Mouse (Mus musculus): ENCODE data around the gene Stat5a. TPM values are rescaled to one million over a fixed set of nuclear protein-coding genes. Genes with fewer than 3 reads are reported as not detected.
A peak's percentile ranks its signal among the peaks of the same experiment; 100 is the strongest.

The Stat5a gene
- total RNA-seq, 2 experiments from 2014 or later: 1.1 to 1.5 TPM

DNA sequence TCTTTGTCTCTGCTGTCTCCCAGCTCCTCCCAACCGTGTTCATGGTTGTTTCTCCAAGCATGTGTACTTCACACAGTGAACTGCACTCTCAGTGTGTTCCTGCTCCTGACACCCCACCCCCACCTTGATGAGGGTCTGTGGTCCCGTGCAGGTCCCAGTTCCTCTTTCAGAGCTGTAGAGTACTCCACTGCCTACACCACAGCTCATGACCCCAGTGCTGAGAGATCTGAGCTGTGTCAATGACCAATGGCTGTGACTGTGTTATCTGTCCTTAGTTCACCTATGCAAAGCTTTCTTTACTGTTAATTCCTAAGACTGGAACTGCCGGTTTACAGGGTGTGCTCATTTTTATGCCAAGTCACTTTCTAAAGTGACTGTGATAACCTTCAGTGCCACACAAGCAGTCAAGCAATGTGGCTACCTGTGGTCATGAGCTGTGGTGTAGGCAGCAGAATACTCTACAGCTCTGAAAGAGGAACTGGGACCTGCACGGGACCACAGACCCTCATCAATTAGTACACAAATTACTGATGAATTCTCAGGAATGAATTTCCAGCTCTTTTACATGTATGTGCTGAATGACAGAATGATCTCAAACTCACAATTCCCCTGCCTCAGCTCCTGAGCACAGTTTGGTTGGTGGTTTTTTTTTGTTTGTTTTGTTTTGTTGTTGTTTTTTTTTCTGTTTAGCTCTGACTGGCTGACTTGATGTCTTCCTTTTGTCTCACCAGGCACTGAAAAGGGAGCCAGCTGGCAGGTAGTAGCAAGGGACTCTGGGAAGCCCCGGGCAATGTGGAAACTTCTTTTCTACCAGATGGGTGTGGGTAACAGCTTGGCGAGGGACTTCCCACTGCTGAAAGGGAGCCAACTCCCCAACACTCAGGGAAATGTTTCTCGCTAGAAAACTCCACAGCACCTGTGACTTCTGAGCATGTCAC is 38.4 kb downstream of the Stat5a start:
- peak; percentile 54 to 55 for DNase-seq

DNA sequence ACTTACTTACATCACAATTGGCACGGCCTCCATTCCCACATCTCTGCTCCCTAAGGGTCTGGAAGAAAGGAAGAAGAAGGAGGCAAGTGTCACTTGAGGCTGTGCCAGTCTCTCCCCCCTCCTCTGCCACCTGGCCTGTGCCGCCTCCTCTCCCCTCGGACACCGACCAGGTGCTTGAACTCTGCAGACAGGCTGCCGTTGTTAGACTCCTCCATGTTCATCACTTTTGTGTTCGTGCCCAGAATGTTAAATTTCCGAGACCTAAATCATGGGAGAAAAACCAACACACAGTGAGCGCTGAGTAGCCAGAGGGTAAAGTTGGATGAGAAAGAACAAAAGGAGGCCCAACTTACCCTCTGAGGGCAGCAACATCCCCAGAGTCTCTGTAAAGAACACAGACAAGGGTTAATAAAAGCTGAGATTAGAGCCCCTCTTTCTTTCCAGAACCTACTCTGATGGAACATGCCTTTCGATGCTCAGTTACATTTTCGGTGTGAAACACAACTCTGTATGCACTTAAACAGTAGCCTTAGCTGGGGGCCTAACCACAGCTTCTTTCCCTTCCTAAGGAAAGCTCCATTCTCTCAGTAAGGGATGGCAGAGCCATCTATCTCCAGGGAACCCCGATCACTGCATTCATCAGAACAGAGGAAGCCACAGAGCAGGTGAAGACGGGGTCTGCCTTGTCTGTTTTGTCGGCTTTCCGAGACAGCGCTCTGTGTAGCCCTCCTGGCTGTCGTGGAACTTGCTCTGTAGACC is 39.5 kb downstream of the Stat5a start:
- no peak for DNase-seq

DNA sequence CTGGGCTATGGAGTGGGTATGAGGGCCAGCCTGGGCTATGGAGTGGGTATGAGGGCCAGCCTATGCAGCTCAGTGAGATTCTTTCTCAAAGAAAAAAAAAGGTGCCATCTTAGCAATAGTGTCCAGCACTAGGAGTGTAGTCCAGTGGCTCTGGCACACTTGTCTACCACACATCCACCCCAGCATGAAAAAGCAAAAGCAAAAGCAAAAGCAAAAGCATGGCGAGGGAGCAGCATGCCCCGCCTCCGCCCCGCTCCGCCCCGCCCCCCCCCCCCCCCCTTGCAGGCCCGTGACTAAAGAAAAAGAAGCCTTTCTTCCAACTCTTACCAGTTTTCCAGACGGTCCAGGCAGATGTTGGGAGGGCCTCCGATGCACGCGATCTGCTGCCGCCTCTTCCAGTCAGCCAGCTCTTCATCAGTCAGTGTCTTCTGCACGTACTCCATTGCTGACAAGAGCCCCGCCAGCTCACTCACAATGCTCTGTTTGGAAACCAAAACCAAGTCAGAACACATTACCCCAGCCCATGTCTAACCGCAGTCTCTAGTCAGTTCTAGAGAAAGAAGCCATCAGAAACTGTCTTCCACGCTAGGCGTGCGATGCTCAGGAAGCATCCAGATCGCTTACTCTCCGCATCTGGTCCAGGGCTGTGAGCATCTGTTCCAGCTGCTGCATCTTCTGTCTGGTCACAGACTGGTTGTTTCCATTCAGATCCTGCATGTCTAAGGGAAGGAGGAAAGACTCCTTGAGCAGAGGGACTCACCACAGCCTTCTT is 45.6 kb downstream of the Stat5a start:
- DNase-seq: no peak

DNA sequence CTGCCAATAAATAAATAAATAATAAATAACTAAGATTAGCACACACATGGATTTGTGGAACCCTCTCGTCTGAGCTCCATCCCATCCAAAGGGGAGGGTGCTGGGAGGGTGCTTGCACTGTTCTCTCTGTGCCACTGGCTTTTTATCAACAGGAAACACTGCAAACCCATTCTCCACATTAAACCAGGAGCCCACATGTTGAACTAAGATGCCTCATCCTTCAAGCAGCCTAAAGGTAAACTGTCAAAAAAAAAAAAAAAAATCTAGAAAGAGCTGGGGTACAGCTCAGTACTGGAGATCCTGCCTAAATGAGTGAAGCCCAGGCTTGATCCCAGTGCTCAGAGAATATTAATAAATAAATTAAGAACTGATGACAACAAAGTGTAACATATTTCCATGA is 46.8 kb downstream of the Stat5a start:
- no peak for DNase-seq

DNA sequence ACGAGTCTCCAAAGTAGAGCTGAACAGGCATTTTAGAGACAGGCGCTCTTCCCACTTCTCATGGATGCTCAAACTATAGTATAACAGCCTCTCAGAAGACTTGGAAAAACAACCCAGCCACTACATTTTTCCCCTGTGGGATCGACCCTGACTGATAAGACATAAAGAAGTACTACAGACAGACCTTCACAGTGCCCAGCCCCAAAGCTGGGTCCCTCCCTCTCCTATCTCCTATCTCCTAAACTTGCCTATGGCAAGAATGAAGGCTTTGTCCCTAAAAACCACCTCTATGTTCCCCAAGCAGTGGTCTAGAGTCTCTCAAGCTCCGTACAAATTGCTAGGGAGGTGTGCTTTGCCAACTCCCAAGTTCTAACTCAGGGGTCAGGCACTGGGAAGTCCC is 47.7 kb downstream of the Stat5a start:
- DNase-seq: no peak

DNA sequence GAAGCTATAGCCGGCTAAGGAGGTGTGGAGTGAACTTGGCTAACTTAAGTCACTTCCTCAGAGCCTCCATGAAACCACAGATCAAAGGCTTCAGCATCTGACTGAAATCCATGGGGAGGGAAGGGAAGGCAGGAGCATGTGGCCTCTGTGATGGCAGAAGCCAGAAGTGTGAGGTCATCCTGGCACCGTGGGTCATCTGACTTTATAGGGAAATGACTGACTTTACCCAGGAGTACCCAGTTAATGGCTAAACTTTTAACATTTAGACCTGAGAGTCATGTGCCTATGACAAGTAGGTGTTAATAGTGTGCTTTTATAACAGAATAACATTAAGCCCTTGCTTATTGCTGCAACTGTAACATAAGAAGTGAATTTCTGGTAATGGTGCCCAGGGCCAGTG is 49.0 kb downstream of the Stat5a start:
- DNase-seq: no peak

DNA sequence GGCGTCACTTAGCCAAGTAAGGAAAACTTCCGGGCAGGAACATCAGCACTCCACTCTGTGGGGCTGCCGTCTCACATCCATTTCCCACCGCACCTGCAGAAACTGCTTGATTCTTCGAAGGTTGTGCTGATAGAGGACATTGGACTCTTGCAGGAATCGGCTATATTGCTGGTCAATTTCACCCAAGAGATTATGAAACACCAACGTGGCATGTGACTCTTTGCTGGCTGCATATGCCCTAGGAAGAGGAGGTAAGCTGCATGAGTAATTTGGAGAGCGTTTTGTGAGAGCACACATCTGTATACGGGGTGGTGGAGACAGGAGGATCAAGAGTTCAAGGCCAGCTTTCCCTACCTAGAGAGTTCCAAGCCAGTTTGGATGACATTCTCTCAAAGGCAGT is 49.4 kb downstream of the Stat5a start:
- no peak for DNase-seq

DNA sequence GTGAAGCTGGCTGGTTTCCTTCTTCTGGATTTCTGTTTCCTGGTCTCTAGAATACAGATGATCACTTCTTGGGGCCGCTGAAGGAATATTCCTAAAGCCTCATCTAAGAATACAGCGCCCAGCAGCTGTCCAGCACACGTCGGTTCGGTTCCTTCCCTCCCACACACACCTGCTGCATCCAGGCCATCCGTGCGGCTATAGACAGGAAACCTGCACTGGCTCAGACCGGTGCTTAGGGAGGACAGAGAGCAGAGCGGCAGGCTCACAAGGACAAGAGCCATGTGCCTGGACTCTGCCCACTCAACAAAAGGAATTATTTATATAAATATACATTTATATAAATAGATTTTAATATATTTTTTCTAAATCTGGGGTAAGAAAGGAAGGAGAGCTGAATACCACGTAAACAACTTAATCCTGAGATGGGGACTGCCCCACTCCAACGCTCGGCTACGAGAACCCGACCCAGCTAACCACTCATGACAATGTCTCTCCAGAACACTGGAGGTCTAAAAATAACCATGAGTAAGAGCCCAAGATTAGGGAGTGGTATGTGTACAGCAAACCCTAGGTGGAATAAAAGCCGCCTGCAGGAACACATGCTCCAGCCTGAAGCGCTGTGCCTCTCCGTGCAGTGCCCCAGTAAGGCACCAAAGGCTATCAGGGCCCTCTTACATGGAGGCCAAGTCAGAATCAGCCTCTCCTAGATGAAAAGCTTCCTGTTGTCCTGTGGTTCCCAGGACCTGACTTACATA is 53.4 kb downstream of the Stat5a start:
- DNase-seq: no peak

DNA sequence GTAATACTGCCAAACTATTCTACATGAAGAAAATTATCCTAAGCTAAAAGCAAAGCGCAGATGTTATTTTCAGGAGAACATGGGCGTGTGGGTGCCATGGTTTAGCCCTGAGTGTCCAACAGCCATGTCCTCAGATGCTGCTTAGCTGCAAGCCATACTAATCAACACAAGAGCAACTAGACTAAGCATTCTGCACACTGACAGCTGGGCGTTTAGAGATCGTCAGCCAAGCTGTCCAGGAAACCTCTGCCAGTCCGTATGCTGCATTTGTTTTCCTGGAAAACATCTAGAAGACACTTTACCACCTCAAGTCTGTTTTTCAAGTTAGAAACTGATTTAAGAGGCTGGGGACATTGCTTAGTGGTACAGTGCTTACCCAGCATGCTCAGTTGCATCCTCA is 55.3 kb downstream of the Stat5a start:
- DNase-seq: no peak

DNA sequence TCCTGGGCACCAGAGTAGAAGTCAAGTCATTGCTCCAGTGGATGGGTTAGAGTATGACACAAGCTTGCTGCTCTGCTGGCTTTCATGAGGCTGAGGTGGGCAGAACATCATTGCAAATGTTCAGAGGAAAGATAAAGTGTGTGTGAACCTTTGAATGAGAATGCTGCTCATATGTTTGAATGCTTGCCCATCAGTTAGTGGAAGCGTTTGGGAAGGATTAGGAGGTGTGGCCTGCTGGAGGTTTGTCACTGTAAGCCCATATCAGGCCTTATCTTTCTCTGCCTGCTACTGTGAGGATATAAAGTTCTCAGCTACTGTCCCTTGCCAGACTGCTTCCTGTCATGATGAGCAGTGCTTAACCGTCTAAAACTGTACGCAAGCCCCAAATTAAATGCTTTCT is 55.9 kb downstream of the Stat5a start:
- DNase-seq: no peak

DNA sequence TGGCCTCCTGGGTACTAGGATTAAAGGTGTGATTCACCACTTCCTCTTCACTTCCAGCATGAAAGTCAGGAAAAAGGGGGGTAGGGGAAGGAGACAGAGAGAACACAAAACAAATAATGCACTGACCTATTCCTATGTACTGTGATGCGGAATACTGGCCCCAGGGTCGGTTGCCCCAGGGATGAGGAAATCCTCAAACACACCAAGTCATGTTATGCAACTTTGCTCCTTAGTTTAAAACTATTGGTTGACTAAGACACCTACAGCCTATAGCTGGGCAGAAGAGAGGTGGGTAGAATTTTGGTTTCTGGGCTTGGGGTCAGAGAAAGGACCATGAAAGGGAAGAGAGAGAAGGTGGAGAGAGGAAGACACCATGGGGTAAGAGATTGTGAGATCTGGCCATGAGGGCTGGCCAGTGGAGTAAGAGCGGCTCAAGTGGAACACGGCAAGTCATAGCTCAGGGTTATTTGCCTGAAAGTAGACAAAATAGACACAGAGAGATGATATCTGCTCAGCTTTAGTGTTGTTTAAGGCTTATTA is 57.4 kb downstream of the Stat5a start:
- no peak for DNase-seq

DNA sequence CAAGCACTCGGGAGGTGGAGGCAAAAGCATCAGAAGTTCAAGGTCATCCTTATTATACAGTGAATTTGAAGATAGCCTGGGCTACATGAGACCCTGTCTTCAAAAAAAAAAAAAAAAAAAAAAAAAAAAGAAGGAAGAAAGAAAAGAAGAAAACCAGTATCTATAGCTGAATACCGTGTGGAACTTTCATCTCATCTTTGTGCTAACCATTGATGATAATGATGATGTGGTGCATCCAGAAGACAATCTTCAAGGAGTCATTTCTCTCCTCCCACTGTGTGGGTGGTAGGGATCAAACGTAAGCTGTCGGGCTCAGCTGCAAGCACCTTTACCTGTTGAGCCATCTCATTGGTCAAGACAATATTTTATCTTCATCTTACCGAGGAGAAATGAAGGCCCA is 58.9 kb downstream of the Stat5a start:
- no peak for DNase-seq

DNA sequence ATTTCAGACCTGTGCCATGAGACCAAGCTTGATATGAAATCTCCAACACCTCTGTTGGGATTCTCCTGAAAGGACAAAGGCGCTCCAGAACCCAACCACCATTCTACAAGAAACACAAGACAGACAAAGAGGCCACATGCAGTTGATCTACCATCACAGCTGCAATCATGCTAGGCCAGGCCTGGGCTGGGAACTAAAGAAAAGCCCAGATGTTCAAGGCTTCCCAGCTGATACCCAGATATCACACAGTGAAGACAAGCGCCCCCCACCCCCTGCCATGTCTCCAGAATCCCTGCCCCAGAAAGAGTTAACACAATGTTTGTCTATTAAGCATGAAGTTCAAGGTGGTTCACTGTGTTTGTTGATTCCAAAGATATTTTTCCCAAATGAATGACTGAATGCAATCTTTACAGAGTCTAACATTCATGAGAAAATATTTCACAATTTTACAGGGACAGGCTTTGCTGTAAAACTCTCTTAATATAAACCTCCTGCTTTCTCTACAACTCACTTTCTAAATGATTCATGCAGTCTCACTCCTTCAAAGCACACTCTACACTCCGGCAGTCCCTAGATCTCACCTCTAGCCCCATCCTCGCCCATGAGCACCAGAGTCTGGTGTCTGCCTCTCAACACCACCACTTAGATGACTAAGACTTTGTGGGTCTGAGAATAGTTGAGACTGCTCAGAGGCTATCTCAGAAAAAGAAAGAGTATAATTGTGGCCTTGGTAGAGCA is 61.9 kb downstream of the Stat5a start:
- no peak for DNase-seq

DNA sequence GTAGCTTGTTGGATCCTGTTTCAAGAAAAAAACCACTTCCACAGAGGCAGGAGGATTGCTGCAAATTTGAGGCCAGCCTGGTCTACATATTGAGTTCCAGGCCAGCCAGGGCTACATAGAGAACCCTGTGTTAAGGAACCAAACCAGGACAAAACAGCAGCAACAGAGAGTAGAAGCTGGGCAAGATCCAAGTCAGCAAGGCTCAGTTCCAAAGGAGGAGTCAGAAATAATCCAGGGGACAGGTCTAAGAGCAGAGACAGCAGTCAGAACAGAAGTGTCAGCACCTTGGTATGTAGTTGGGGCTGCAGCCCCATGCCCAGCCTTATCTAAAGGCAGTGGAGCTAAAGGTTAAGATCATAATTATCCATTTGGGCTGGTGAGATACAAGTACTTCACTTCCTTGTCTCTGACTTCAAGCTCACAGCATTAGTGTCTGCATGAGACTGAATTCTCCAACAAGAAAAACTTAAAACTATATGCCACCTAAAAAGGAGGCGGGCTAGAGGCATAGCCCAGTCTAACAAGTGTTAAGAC is 65.3 kb downstream of the Stat5a start:
- no peak for DNase-seq

DNA sequence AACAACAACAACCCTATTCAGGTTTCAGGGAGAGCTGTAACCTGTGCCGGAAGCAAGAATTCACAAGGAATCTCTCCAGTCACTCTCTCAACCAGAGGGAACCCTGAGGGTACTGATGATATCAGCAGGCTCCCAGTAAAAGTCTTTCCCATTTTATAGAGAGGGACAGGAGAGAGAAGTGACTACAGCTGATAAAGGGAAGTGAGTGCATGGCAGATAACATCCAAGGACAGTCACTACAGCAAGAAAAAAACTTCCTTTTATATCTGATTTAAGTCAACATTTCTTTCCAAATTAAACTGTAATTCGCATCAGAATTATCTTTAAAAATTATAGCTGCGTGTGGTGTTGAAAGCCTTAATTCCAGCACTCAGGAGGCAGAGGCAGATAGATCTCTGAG is 68.2 kb downstream of the Stat5a start:
- DNase-seq: no peak

DNA sequence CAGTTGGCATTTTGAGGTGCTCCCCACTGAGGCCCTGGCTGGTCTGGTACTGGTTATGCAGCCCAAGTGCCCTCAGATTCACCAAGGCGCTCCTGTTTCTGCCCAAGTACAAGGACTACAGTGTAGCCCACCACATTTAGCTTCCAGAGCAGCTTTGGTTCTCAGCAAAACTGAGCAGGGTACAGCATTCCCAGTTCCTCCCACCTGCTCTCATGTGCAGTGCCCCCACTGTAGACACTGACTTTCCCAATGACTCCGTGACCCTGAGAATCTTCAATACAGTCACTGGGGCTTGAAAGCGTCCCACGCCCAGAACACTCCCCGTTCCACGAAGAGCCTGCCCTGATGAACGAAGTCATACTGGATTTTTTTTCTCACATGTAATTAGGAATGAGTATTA is 71.5 kb downstream of the Stat5a start:
- DNase-seq: no peak

DNA sequence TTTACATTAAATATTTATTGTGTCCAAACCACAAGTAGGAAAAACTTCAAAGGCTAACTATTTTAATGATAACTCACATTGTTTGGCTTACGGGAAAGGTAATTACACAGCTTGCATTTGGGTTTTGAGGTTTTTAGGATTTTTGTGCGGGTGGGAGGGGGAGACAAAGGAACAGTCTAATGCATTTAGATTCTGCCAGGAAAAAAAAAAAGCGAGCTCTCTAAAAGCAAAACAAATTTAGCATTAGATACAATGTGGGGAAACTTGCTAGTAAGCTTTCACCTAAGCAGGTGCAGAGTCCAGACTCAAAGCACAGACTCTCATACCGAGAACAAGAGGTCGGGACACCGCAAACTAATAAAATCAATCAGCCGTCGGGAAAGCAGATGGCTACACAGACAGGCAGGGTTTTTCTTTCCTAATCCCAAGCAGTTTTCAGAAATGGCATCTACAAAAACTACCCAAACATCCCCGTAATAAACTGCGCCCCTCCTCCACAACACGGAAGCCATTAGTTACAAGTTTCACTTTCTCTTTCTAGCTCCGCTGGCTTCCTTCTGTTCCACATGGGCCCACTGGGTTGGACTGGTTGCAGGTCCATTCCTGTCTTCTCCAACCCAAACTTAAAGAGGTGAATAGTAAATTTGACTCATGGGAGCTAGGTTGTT is 72.2 kb downstream of the Stat5a start:
- DNase-seq: no peak

All from layer of hippocampus, postnatal 36 days (tissue).